Mouse (Mus musculus) CH12.LX (cell line): ENCODE measurements at regions not wholly inside any gene's neighbourhood (a gene's known extent, or its start where the extent isn't known, plus 50 kb on each side); places are given as distances from the start of the nearest gene placed in this dataset.

Experiments used
- DNase-seq: peaks from one replicate; pipeline ENCODE4 v3.0.0-alpha.2; 2013; ENCODE audit errors: extremely low read depth
- H3K27ac ChIP-seq: 2 replicates; pipeline ENCODE4 v1.5.1; 2012; ENCODE audit warnings: low read depth, mild to moderate bottlenecking, control low read depth, moderate library complexity; ENCODE audit not compliant: insufficient read depth
- H3K27me3 ChIP-seq: replicated peaks from 2 replicates; pipeline ENCODE3; 2012; ENCODE audit warnings: inconsistent platforms
- H3K36me3 ChIP-seq, 2 experiments: replicated peaks in 1 of 2; 2 replicates each; pipeline versions ENCODE3 to v1.6.1; 2012; ENCODE audit warnings: inconsistent platforms in 1 of 2, low read length in 1 of 2, mild to moderate bottlenecking in 1 of 2, mixed read lengths in 1 of 2, moderate library complexity in 1 of 2; ENCODE audit not compliant: control insufficient read depth in 1 of 2, insufficient read depth in 1 of 2
- H3K4me1 ChIP-seq, 2 experiments: 2 replicates each; pipeline ENCODE4 v1.6.1; 2012; ENCODE audit warnings: inconsistent platforms in 1 of 2, moderate library complexity in 1 of 2; ENCODE audit not compliant: insufficient read depth in 2 of 2, control insufficient read depth in 1 of 2
- H3K4me2 ChIP-seq: 2 replicates; pipeline ENCODE4 v1.6.1; 2012; ENCODE audit warnings: low read depth, mild to moderate bottlenecking, control low read depth; ENCODE audit not compliant: poor library complexity, insufficient read depth, severe bottlenecking
- H3K4me3 ChIP-seq, 3 experiments: fragments of 150-350 bp in 1 of 3; sonication (generic) in 1 of 3; replicated peaks in 1 of 3; 2 replicates each; pipeline versions ENCODE3 to v1.5.1; 2011 to 2012; ENCODE audit warnings: low read depth in 2 of 3, low read length in 2 of 3, mild to moderate bottlenecking in 2 of 3, moderate library complexity in 2 of 3, control low read depth in 1 of 3, improper control_type of control experiment in 1 of 3, inconsistent platforms in 1 of 3, mixed read lengths in 1 of 3; ENCODE audit not compliant: poor library complexity in 1 of 3
- H3K79me2 ChIP-seq: replicated peaks from 2 replicates; pipeline ENCODE4 v1.6.1; 2012; ENCODE audit warnings: mild to moderate bottlenecking, moderate library complexity; ENCODE audit not compliant: control insufficient read depth, poor library complexity, insufficient read depth, severe bottlenecking; ENCODE audit errors: extremely low read depth
- H3K9ac ChIP-seq: 2 replicates; pipeline ENCODE4 v1.6.1; 2012; ENCODE audit warnings: low read depth, mild to moderate bottlenecking, control low read depth, moderate library complexity; ENCODE audit not compliant: insufficient read depth
- H3K9me3 ChIP-seq: replicated peaks from 2 replicates; pipeline ENCODE3; 2012; ENCODE audit warnings: low read length, inconsistent platforms, mixed read lengths
- CHD1 ChIP-seq: IDR thresholded peaks from 2 replicates; pipeline ENCODE4 v1.6.1; 2012; ENCODE audit warnings: low read depth, low read length, improper control_type of control experiment, inconsistent platforms
- E2F4 ChIP-seq: IDR thresholded peaks from 2 replicates; pipeline ENCODE4 v1.6.1; 2011; ENCODE audit warnings: low read depth, low read length, improper control_type of control experiment; ENCODE audit not compliant: insufficient replicate concordance
- ELF1 ChIP-seq: IDR thresholded peaks from 2 replicates; pipeline ENCODE4 v1.6.1; 2014; ENCODE audit warnings: low read depth, mild to moderate bottlenecking, inconsistent platforms, low read length, improper control_type of control experiment
- ETS1 ChIP-seq: conservative IDR thresholded peaks from 2 replicates; pipeline ENCODE4 v1.6.1; 2012; ENCODE audit warnings: low read depth, mild to moderate bottlenecking, inconsistent platforms, low read length, improper control_type of control experiment, moderate library complexity
- JUN ChIP-seq: IDR thresholded peaks from 2 replicates; pipeline ENCODE4 v1.6.1; 2011; ENCODE audit warnings: low read depth, mild to moderate bottlenecking, low read length, improper control_type of control experiment, moderate library complexity; ENCODE audit not compliant: insufficient read depth
- MAFK ChIP-seq: IDR thresholded peaks from 2 replicates; pipeline ENCODE4 v1.6.1; 2011; ENCODE audit warnings: low read length, improper control_type of control experiment; ENCODE audit not compliant: insufficient replicate concordance
- MAX ChIP-seq: IDR thresholded peaks from 2 replicates; pipeline ENCODE4 v1.6.1; 2011; ENCODE audit warnings: low read length, improper control_type of control experiment
- MEF2A ChIP-seq: IDR thresholded peaks from 2 replicates; pipeline ENCODE4 v1.6.1; 2014; ENCODE audit warnings: low read depth, mild to moderate bottlenecking, inconsistent platforms, low read length, improper control_type of control experiment, borderline replicate concordance
- NELFE ChIP-seq: IDR thresholded peaks from 2 replicates; pipeline ENCODE4 v1.6.1; 2011; ENCODE audit warnings: low read depth, low read length, improper control_type of control experiment
- PAX5 ChIP-seq: IDR thresholded peaks from 2 replicates; pipeline ENCODE4 v1.6.1; 2012; ENCODE audit warnings: low read length, inconsistent platforms, mixed read lengths
- POLR2A ChIP-seq: IDR thresholded peaks from 2 replicates; pipeline ENCODE4 v1.6.1; 2011; ENCODE audit warnings: low read depth, mild to moderate bottlenecking, improper control_type of control experiment, low read length
- RAD21 ChIP-seq: IDR thresholded peaks from 2 replicates; pipeline ENCODE4 v1.6.1; 2011; ENCODE audit warnings: low read depth, mild to moderate bottlenecking, low read length, improper control_type of control experiment, moderate library complexity
- RCOR1 ChIP-seq: conservative IDR thresholded peaks from 2 replicates; pipeline ENCODE4 v1.6.1; 2012; ENCODE audit warnings: low read depth, mild to moderate bottlenecking, inconsistent platforms, low read length, improper control_type of control experiment
- TCF12 ChIP-seq: IDR thresholded peaks from 2 replicates; pipeline ENCODE4 v1.6.1; 2014; ENCODE audit warnings: low read depth, mild to moderate bottlenecking, inconsistent platforms, low read length, improper control_type of control experiment
- USF1 ChIP-seq: IDR thresholded peaks from 2 replicates; pipeline ENCODE4 v1.6.1; 2014; ENCODE audit warnings: low read depth, mild to moderate bottlenecking, inconsistent platforms, low read length, improper control_type of control experiment
- USF2 ChIP-seq: conservative IDR thresholded peaks from 2 replicates; pipeline ENCODE4 v1.6.1; 2011; ENCODE audit warnings: low read depth, low read length, improper control_type of control experiment
- ZMIZ1 ChIP-seq: IDR thresholded peaks from 2 replicates; pipeline ENCODE4 v1.6.1; 2012; ENCODE audit warnings: low read depth, mild to moderate bottlenecking, inconsistent platforms, low read length, improper control_type of control experiment
- ZNF384 ChIP-seq: IDR thresholded peaks from 2 replicates; pipeline ENCODE4 v1.6.1; 2012; ENCODE audit warnings: low read depth, low read length, improper control_type of control experiment, inconsistent platforms
- dilution Hi-C: fragments of 300-500 bp; cut with MboI; formaldehyde crosslinking; loops from 2 replicates; pipeline ENCODE4 v1.14.3; 2020; ENCODE audit warnings: low sequenced_read_pairs; ENCODE audit not compliant: extremely low pct_unique_long_range_greater_than_20kb, extremely low pct_ligation_motif_present
- in situ Hi-C: fragments of 300-500 bp; cut with MboI; formaldehyde crosslinking; loops from 3 replicates; pipeline ENCODE4 v1.14.3; 2019; ENCODE audit warnings: low sequenced_read_pairs, low pct_ligation_motif_present, low pct_unique_long_range_greater_than_20kb, mixed read lengths

- no peak for TF ChIP-seq USF2
- TF ChIP-seq NELFE: no peak
- no peak for TF ChIP-seq ZNF384
- TF ChIP-seq CHD1: no peak
- TF ChIP-seq RAD21: no peak
- TF ChIP-seq ELF1: no peak
- no peak for TF ChIP-seq JUN
- no peak for TF ChIP-seq TCF12
- TF ChIP-seq RCOR1: no peak
- TF ChIP-seq ZMIZ1: no peak
- no peak for TF ChIP-seq USF1
- TF ChIP-seq MAX: no peak
- no peak for TF ChIP-seq MAFK
- TF ChIP-seq POLR2A: no peak
- no peak for TF ChIP-seq E2F4
- no peak for TF ChIP-seq MEF2A
- no peak for TF ChIP-seq PAX5
- H3K36me3 ChIP-seq: no peaks in the 10 kb centered on the region
- H3K4me2 ChIP-seq: no peak overlapping the region
- no peak overlapping the region for H3K4me3 ChIP-seq
- dilution Hi-C loops: no loop called here
- no peaks in the 10 kb centered on the region for H3K4me1 ChIP-seq
- DNase-seq: no peak
- H3K79me2 ChIP-seq: no peaks in the 10 kb centered on the region
- H3K9ac ChIP-seq: no peak overlapping the region
- no peak overlapping the region for H3K27ac ChIP-seq
- H3K27me3 ChIP-seq: no peaks in the 10 kb centered on the region
- peaks cover 67% of the 10 kb centered on the region for H3K9me3 ChIP-seq
- in situ Hi-C loops: no loop called here
Measured at GRCm38 (mm10) chr3:120062264-120062663, 278.0 kb upstream of the Ptbp2 start.

- in situ Hi-C loops: no loop called here
- TF ChIP-seq ETS1: no peak
- Histone ChIP-seq H3K27me3 (no peaks in the 10 kb centered on the region), H3K4me1 (no peaks in the 10 kb centered on the region), H3K4me2 (no peak overlapping the region), H3K9ac (no peak overlapping the region), H3K9me3 (peaks cover 64% of the 10 kb centered on the region), H3K27ac (no peak overlapping the region), H3K36me3 (no peaks in the 10 kb centered on the region), H3K4me3 (no peak overlapping the region), H3K79me2 (no peaks in the 10 kb centered on the region)
- no peak for DNase-seq
- dilution Hi-C loops: no loop called here
Measured at GRCm38 (mm10) chr3:120059959-120060358, 275.7 kb upstream of the Ptbp2 start.
